Mouse (Mus musculus) spleen, embryonic (tissue): Measurements from ENCODE around the gene Tex52.

Source experiments
- CTCF ChIA-PET: fragments of 350-600 bp; sonication (Branson Sonifier 250); formaldehyde crosslinking; loops from one replicate; lab custom pipeline; 2022; lab: Charles Lee

Gene Tex52

GRCm38 (mm10) chr6:128427571-128427970, 52.3 kb downstream of the Tex52 start:
- CTCF ChIA-PET, result no interaction called here

- CTCF ChIA-PET, result interaction anchor here (0.7 kb wide), 1 partner anchor 13 kb away, joined by 8 read pairs; no protein-coding TSS in a partner anchor
These were observed 54.0 kb downstream of the Tex52 start for GRCm38 (mm10) chr6:128429300-128429699.

GRCm38 (mm10) chr6:128429826-128430225, 54.6 kb downstream of the Tex52 start:
- CTCF ChIA-PET, result interaction anchor here (0.7 kb wide), 1 partner anchor 14 kb away, joined by 8 read pairs; no protein-coding TSS in a partner anchor

- CTCF ChIA-PET, result no interaction called here
These were observed 57.2 kb downstream of the Tex52 start for GRCm38 (mm10) chr6:128432356-128432915.

GRCm38 (mm10) chr6:128433566-128433965, 58.3 kb downstream of the Tex52 start:
- CTCF ChIA-PET, result interaction anchor here (0.6 kb wide), 1 partner anchor 929 kb away, joined by 3 read pairs; no protein-coding TSS in a partner anchor
